Mouse (Mus musculus) forebrain, embryonic 10.5 days (tissue): ENCODE data around the gene Spink4. TPM values are rescaled to one million over a fixed set of nuclear protein-coding genes. Genes with fewer than 3 reads are reported as not detected.

Source experiments
- DNase-seq: peaks from one replicate; pipeline ENCODE4 v3.0.0-alpha.2; 2017; ENCODE audit warnings: low spot score; ENCODE audit errors: extremely low spot score
- H3K27ac ChIP-seq: fragments of 300-500 bp; sonication (generic); 2 replicates; pipeline ENCODE4 v1.5.1; 2016; ENCODE audit warnings: mild to moderate bottlenecking
- H3K27me3 ChIP-seq: fragments of 300-500 bp; sonication (generic); 2 replicates; pipeline ENCODE4 v1.6.1; 2016; ENCODE audit warnings: mild to moderate bottlenecking; ENCODE audit not compliant: poor library complexity, severe bottlenecking
- H3K36me3 ChIP-seq: fragments of 300-500 bp; sonication (generic); replicated peaks from 2 replicates; pipeline ENCODE4 v1.6.1; 2016; ENCODE audit warnings: mild to moderate bottlenecking, moderate library complexity
- H3K4me1 ChIP-seq: fragments of 300-500 bp; sonication (generic); 2 replicates; pipeline ENCODE4 v1.6.1; 2016
- H3K4me3 ChIP-seq: fragments of 300-500 bp; sonication (generic); 2 replicates; pipeline ENCODE4 v1.5.1; 2016; ENCODE audit warnings: mild to moderate bottlenecking, moderate library complexity
- H3K9me3 ChIP-seq: fragments of 300-500 bp; sonication (generic); 2 replicates; pipeline ENCODE4 v1.6.1; 2016; ENCODE audit warnings: mild to moderate bottlenecking, moderate library complexity
- WGBS: fragments of 180-500 bp; shearing (Covaris S2); methylation state at CpG from one replicate; pipeline ENCODE4 v1.1.7; 2016; 5-methylcytosine and 5-hydroxymethylcytosine counted together
- polyA plus RNA-seq: library from polyadenylated mRNA; unstranded; fragments of >200 nt; fragmentation: Nextera tagmentation; extraction: Ambion mirVana; gene quantifications from 2 replicates; pipeline ENCODE4 v1.2.1, GENCODE M21; 2016

The Spink4 gene
- polyA plus RNA-seq, 1 experiment from 2014 or later: not detected

- WGBS: 97% methylated on average over 10 of the region's 10 CpGs
- H3K36me3 ChIP-seq: peaks cover 71% of the 10 kb centered on the region
These were observed 56.8 kb downstream of the Spink4 start for GRCm38 (mm10) chr4:40976651-40977050.

GRCm38 (mm10) chr4:40979430-40979829 lies 59.6 kb downstream of the Spink4 start:
- no peak overlapping the region for H3K27ac ChIP-seq
- H3K27me3 ChIP-seq: no peaks in the 10 kb centered on the region
- H3K4me3 ChIP-seq: no peak overlapping the region
- H3K36me3 ChIP-seq: peaks cover 92% of the 10 kb centered on the region
- H3K9me3 ChIP-seq: no peaks in the 10 kb centered on the region
- 88% methylated on average over 1 of the region's 1 CpGs for WGBS
- no peaks in the 10 kb centered on the region for H3K4me1 ChIP-seq
- DNase-seq: no peak

More at GRCm38 (mm10) chr4:40976651-40977050, 56.8 kb downstream of the Spink4 start:
- Histone ChIP-seq H3K9me3 (no peaks in the 10 kb centered on the region), H3K27me3 (no peaks in the 10 kb centered on the region), H3K4me3 (no peak overlapping the region), H3K4me1 (peaks cover 11% of the 10 kb centered on the region), H3K27ac (no peak overlapping the region)
- DNase-seq: no peak

Other genes starting within 250 kb of the Spink4 start
- 34.6 and 36.3 TPM in 2 replicates for gene Aptx, start 216.9 kb upstream of the Spink4 start, polyA plus RNA-seq
- gene Dnaja1, start 197.9 kb upstream of the Spink4 start, polyA plus RNA-seq: 570 and 635 TPM in 2 replicates
- gene Smu1, start 162.1 kb upstream of the Spink4 start, polyA plus RNA-seq: 196 and 198 TPM in 2 replicates
- gene B4galt1, start 66.0 kb upstream of the Spink4 start, polyA plus RNA-seq: 20.1 TPM in 2 replicates
- 185 and 188 TPM in 2 replicates for gene Bag1, start 28.2 kb downstream of the Spink4 start, polyA plus RNA-seq
- gene Chmp5, start 28.4 kb downstream of the Spink4 start, polyA plus RNA-seq: 88.3 and 89.5 TPM in 2 replicates
- gene Nfx1, start 50.9 kb downstream of the Spink4 start, polyA plus RNA-seq: 102 and 104 TPM in 2 replicates
- 0.06 and 0.07 TPM in 2 replicates for gene Aqp7, start 128.1 kb downstream of the Spink4 start, polyA plus RNA-seq
- 4.6 and 4.9 TPM in 2 replicates for gene Aqp3, start 178.1 kb downstream of the Spink4 start, polyA plus RNA-seq
- 34.3 and 36.9 TPM in 2 replicates for gene Nol6, start 204.4 kb downstream of the Spink4 start, polyA plus RNA-seq
- 74.6 and 82.1 TPM in 2 replicates for gene Ube2r2, start 215.7 kb downstream of the Spink4 start, polyA plus RNA-seq